Mouse (Mus musculus) kidney, adult 2 months (tissue): ENCODE data around the gene Efs. TPM values are rescaled to one million over a fixed set of nuclear protein-coding genes. Genes with fewer than 3 reads are reported as not detected.

Experiments
- DNase-seq: peaks from one replicate; pipeline ENCODE4 v3.0.0; 2021
- H3K27ac ChIP-seq: fragments of 200-500 bp; 2 replicates; pipeline ENCODE4 v1.5.1; 2012; ENCODE audit warnings: low read depth, low read length, control low read depth, inconsistent platforms; ENCODE audit not compliant: insufficient read depth
- H3K27me3 ChIP-seq: fragments of 200-500 bp; replicated peaks from 2 replicates; pipeline ENCODE4 v1.6.1; 2012; ENCODE audit warnings: mild to moderate bottlenecking, moderate library complexity, low read length, inconsistent platforms; ENCODE audit not compliant: control insufficient read depth, insufficient read depth
- H3K36me3 ChIP-seq: fragments of 200-500 bp; 2 replicates; pipeline ENCODE4 v1.6.1; 2012; ENCODE audit warnings: mild to moderate bottlenecking, moderate library complexity, low read length, inconsistent platforms; ENCODE audit not compliant: control insufficient read depth, insufficient read depth
- H3K4me1 ChIP-seq: fragments of 200-500 bp; 2 replicates; pipeline ENCODE4 v1.6.1; 2011; ENCODE audit warnings: low read length; ENCODE audit not compliant: control insufficient read depth, insufficient read depth
- H3K4me3 ChIP-seq: fragments of 200-500 bp; 2 replicates; pipeline ENCODE4 v1.5.1; 2011; ENCODE audit warnings: mild to moderate bottlenecking, low read depth, low read length, control low read depth; ENCODE audit not compliant: insufficient read depth
- CTCF ChIP-seq: fragments of 200-500 bp; conservative IDR thresholded peaks from 2 replicates; pipeline ENCODE4 v1.5.1; 2011; ENCODE audit warnings: low read depth, mild to moderate bottlenecking, control low read depth, low read length, moderate library complexity, mixed read lengths; ENCODE audit not compliant: insufficient read depth, insufficient read length
- POLR2A ChIP-seq: fragments of 200-500 bp; IDR thresholded peaks from one replicate; pipeline ENCODE4 v1.6.1; 2011; ENCODE audit warnings: low read depth, low read length, control low read depth
- WGBS: fragments of 180-500 bp; shearing (Covaris S2); methylation state at CpG from one replicate; pipeline ENCODE4 v1.1.7; 2018; 5-methylcytosine and 5-hydroxymethylcytosine counted together
- polyA plus RNA-seq: library from polyadenylated mRNA; depleted of rRNA; stranded (reverse); fragments of >200 nt; gene quantifications from 2 replicates; pipeline ENCODE4 v1.2.3, GENCODE M21; 2012; rRNA removed

Efs gene
- polyA plus RNA-seq, 1 experiment = 1.8 TPM

DNA sequence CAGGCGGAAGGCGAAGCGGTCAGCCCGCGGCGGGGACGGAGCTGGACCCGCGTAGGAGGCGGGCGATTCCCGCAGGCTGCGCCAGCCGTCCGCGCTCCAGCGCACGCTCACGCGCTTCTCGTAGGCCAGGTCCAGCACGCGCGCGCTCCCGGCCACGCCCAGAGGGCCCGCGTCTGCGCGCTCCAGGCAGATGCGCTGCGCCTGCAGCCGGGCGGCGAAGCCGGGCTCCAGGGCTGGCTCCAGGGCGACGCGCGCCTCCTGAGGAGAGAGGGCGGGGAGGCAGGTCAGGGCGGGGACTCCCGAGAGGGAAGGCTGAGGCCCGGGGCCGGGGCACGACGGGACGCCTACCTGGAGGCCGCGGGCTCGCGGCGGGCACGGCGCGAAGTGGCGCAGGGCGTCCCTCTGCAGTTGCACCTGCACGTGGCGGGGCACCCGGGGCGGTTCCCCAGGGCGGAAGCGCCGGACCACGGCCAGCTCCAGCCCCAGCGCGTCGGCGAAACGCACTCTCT is 49.3 kb downstream of the Efs start:
- DNase-seq = peak; percentile 94
- no peaks in the 10 kb centered on the region for H3K36me3 ChIP-seq
- H3K4me1 ChIP-seq = peaks cover 4% of the 10 kb centered on the region
- no peaks in the 10 kb centered on the region for H3K27me3 ChIP-seq
- H3K4me3 ChIP-seq = peak overlapping the region; percentile 77
- H3K27ac ChIP-seq = peak overlapping the region; percentile 65
- peak; percentile 23 for TF ChIP-seq POLR2A
- TF ChIP-seq CTCF = no peak
- WGBS = under 1% methylated on average over 72 of the region's 72 CpGs

DNA sequence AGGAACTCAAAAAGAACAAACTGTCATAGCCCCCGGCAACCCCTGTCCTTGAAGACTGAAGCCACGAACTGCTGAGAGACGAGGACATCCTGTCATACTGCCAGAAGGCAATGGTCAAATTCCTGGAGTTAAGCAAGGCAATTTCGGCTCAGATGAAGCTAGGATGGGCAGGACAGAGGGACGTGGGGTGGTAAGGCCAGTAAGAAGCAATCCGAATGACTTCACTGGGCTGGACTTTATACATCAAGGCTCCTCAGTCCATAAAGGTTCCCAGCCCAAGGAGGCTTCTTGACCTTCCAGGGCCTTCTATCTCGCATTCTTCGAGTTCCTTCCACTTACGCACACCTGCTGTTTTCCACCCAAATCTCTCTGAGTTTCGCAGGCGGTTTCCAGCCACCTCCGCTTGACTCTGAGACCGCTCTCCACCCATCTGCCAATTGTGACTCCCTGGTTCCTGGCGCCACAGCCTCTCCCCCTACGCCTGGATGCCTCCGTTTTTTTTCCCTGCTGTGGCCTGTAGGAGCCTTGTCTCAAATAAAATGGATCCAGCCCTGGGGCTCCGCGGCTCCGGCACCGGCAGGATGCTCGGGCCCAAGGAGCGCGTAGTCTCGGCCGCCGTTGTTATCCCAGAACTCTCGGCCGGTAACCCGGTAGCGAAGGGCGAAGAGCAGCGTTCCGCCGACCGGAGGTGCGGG is 49.9 kb downstream of the Efs start:
- Histone ChIP-seq H3K4me3 (peak overlapping the region; percentile 77), H3K27me3 (no peaks in the 10 kb centered on the region), H3K27ac (peak overlapping the region; percentile 65; the same call in 1 of the 2 replicates), H3K4me1 (peaks cover 4% of the 10 kb centered on the region), H3K36me3 (no peaks in the 10 kb centered on the region)
- no peak for TF ChIP-seq POLR2A
- no peak for TF ChIP-seq CTCF
- peak; percentile 66 for DNase-seq
- 5% methylated on average over 36 of the region's 36 CpGs for WGBS

DNA sequence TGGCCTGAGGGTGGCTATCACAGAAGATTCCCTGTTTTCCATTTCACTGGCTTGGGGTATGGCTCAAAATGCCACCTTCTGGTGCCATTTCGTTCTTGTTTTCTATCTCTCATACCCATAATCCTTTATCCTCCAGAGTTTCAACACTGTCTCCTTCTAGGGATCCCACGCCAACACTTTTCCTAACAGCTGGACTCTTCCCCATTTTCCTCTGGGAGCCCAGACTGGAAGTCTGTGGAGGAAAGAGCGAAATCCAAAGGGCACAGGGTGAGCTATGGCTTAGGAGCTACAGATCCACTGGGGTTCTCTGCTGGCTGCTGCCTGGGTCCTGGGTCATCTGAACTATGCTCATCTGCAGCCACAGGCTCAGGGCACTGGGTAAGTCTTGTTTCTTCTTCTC is 51.8 kb downstream of the Efs start:
- no peak for DNase-seq
- Histone ChIP-seq H3K27me3 (no peaks in the 10 kb centered on the region), H3K4me3 (no peak overlapping the region), H3K36me3 (no peaks in the 10 kb centered on the region), H3K4me1 (peaks cover 4% of the 10 kb centered on the region), H3K27ac (no peak overlapping the region)
- no peak for TF ChIP-seq POLR2A
- WGBS = 96% methylated on average over 3 of the region's 3 CpGs

DNA sequence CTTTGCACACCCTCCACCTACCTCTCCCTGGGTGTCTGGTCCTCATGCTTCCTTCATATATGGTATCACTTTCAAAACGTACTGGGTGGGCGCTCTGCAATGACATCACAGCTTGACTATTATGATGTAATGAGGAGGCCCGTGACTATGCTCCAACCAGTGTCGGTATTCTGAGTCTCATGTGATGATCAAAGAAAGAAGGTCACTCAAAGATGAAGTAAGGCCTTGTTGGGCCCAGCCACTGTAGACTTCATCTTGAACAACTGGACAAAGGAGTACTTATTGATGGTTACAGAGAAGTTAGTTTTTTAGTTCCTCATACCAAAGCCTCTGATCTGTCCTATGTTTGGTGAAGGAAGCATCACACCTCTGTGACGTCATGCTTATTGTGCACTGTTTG is 55.1 kb downstream of the Efs start, which contains the start of gene Homez:
Gene Homez, minus strand, starts transcription at position 101 of the 400 bp plus-strand sequence.
- DNase-seq = no peak
- TF ChIP-seq CTCF = no peak
- TF ChIP-seq POLR2A = no peak
- 91% methylated on average over 5 of the region's 5 CpGs for WGBS
- H3K4me3 ChIP-seq = no peak within 1 kb of the TSS
- no peaks in the 10 kb centered on the region for H3K27me3 ChIP-seq
- H3K36me3 ChIP-seq = no peaks in the 10 kb centered on the region
- peaks cover 3% of the 10 kb centered on the region for H3K4me1 ChIP-seq
- no peak within 1 kb of the TSS for H3K27ac ChIP-seq

DNA sequence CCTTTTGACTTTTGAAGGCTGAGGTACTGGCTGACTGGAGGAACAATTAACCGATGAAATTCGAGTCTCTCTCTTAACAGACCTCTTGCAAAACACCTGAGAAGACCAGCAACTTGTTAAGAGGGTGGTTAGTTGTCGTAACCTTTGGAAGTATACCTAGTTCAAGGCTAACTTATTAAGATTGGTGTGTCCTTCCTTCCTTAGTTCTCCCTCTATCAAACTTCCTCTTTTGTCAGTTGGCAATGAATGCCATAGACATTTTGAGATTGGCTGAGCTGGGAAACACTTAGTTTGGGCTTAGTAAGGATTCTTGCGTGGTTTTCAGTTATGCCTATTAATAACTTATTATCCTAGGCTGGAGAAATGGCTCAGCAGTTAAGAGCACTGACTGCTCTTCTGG is 57.9 kb downstream of the Efs start:
- no peaks in the 10 kb centered on the region for H3K4me1 ChIP-seq
- no peak for TF ChIP-seq POLR2A
- DNase-seq = no peak
- no peak overlapping the region for H3K27ac ChIP-seq
- no peak overlapping the region for H3K4me3 ChIP-seq
- no peaks in the 10 kb centered on the region for H3K27me3 ChIP-seq
- WGBS = 81% methylated on average over 4 of the region's 4 CpGs
- no peaks in the 10 kb centered on the region for H3K36me3 ChIP-seq

DNA sequence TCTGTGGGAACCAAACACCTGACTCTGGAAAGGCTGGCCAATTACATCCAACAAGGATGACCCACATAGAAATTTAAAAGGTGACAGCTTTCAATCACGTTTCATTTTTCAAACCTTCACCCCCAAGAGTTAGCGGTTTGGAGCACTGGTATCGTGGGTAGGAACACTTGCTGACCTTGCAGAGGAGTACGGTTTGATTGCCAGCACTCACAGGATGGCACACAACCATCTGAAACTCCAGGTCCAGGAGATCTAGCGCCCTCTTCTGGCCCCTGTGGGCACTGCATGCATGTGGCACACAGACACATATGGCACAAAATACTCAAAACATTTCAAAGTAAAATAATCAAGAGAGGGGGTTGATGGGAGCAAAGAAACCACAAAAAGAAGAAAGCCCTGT is 59.0 kb downstream of the Efs start:
- Histone ChIP-seq H3K36me3 (no peaks in the 10 kb centered on the region), H3K27ac (no peak overlapping the region), H3K27me3 (no peaks in the 10 kb centered on the region), H3K4me3 (no peak overlapping the region), H3K4me1 (no peaks in the 10 kb centered on the region)
- WGBS = 66% methylated on average over 5 of the region's 5 CpGs
- TF ChIP-seq POLR2A = no peak
- TF ChIP-seq CTCF = peak; percentile 49
- DNase-seq = peak; percentile 15

Other genes starting within 250 kb of the Efs start
- 54.0 and 57.5 TPM in 2 replicates for gene 1700123O20Rik, start 239.9 kb downstream of the Efs start, polyA plus RNA-seq
- gene Acin1, start 239.2 kb downstream of the Efs start, polyA plus RNA-seq = 79.2 and 79.4 TPM in 2 replicates
- gene Gm29776, start 227.3 kb downstream of the Efs start, polyA plus RNA-seq = 0.16 and 0.20 TPM in 2 replicates
- 0.20 and 0.30 TPM in 2 replicates for gene Cebpe, start 214.0 kb downstream of the Efs start, polyA plus RNA-seq
- gene Slc7a8, start 144.2 kb downstream of the Efs start, polyA plus RNA-seq = 333 and 352 TPM in 2 replicates
- gene Rnf212b, start 112.0 kb downstream of the Efs start, polyA plus RNA-seq = 7.4 and 7.6 TPM in 2 replicates
- 9.2 and 9.6 TPM in 2 replicates for gene Homez, start 55.2 kb downstream of the Efs start, polyA plus RNA-seq
- 21.0 and 23.5 TPM in 2 replicates for gene Ppp1r3e, start 48.6 kb downstream of the Efs start, polyA plus RNA-seq
- 47.1 and 59.0 TPM in 2 replicates for gene Bcl2l2, start 42.7 kb downstream of the Efs start, polyA plus RNA-seq
- not detected in 2 replicates for gene Gm20521, start 42.7 kb downstream of the Efs start, polyA plus RNA-seq
- 111 and 114 TPM in 2 replicates for gene Pabpn1, start 33.6 kb downstream of the Efs start, polyA plus RNA-seq
- gene Slc22a17, start 13.0 kb downstream of the Efs start, polyA plus RNA-seq = 63.9 and 85.8 TPM in 2 replicates
- gene Il25, start 6.6 kb upstream of the Efs start, polyA plus RNA-seq = not detected in 2 replicates
- gene Cmtm5, start 10.1 kb upstream of the Efs start, polyA plus RNA-seq = 0.59 and 0.79 TPM in 2 replicates
- 0.75 and 1.5 TPM in 2 replicates for gene Myh6, start 40.8 kb upstream of the Efs start, polyA plus RNA-seq
- gene Gm17428, start 50.8 kb upstream of the Efs start, polyA plus RNA-seq = not detected in 2 replicates
- gene Myh7, start 68.5 kb upstream of the Efs start, polyA plus RNA-seq = 0.05 and 5.2 TPM in 2 replicates
- 15.0 and 15.5 TPM in 2 replicates for gene Ngdn, start 89.3 kb upstream of the Efs start, polyA plus RNA-seq
- 2.1 TPM in 2 replicates for gene Zfhx2, start 166.2 kb upstream of the Efs start, polyA plus RNA-seq
- 12.1 and 13.8 TPM in 2 replicates for gene Thtpa, start 168.7 kb upstream of the Efs start, polyA plus RNA-seq
- gene Ap1g2, start 180.5 kb upstream of the Efs start, polyA plus RNA-seq = 28.2 and 29.6 TPM in 2 replicates
- 0.19 and 0.25 TPM in 2 replicates for gene Jph4, start 190.8 kb upstream of the Efs start, polyA plus RNA-seq